Mouse (Mus musculus) liver, adult 2 months (tissue): ENCODE measurements around the gene Pygl.

Experiments
- CTCF ChIP-seq: fragments of 200-500 bp; IDR thresholded peaks from 2 replicates; pipeline ENCODE4 v1.5.1; 2011; ENCODE audit warnings: low read depth, low read length, control low read depth
- POLR2A ChIP-seq: fragments of 200-500 bp; IDR thresholded peaks from 2 replicates; pipeline ENCODE4 v1.6.1; 2011; ENCODE audit warnings: low read length, control low read depth; ENCODE audit not compliant: insufficient read depth; ENCODE audit errors: extremely low read depth

DNA sequence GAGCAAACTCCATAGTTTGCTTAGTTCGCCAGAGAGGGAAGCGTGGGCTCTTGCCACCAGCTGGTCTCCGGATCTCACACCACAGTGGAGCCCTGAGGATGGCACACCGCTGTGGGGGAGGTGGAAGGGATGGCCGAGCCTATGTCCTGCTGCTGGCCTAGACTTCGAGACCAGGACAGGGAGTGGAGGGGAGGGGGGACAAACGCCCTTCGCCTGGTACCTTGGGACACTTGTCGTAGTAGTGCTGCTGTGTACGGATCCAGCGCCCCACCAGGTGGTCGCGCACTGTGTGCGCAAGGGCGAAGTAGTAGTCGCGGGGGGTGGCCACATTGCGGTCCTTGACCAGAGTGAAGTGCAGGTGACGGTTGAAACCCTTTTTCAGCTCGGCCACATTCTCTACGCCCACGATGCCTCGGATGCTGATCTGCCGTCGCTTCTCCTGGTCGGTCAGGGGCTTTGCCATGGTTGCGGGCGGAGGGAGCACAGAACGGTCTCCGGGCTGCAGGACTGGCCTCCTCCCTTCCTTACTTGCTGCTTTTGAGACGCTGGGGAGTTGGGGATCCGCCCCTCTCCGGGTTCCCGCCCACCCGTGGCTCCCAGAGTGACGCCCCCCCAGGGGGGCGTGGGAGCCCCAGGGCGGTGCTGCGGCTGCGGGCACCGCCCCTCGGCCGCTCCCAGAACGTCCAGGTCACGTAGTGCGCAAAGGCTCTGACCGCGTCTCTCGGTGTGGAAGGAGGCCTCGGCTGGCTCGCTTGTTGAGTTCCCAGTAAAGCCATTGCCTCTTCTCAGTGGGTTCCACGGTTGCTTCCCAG, 4.0 kb downstream of the Pygl start:
- no peak for TF ChIP-seq CTCF
- peak; percentile 93 for TF ChIP-seq POLR2A
